Comparison of ENCODE assay signal across 11 mouse cellular contexts in the genomic region with DNA sequence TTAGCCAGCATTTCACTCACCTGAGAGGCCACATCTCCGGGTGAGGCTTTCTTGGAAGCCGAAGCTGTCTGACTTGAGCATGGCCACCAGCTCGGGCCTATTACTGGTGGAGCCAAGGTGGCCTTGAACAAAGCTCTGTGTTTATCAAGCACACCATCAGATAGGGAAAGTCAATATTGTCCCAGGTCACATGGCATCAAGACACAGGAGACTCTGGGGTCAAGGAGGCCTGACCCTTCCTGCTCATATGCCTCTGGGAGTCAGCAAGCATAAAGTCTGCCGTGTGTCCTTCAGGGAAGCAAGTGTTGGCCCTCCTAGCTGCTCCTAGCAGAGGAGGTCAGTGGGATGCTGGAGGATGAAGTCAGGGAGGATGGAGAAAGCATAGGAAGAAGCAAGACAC. TPM values are rescaled to one million over a fixed set of nuclear protein-coding genes. Genes with fewer than 3 reads are reported as not detected.
DNase-seq lines count a peak whose midpoint lies in the region; ATAC-seq lines count a peak whose summit lies in the region.
"Had no signal": no experiment of that assay in that cellular context is flagged by ENCODE, and none has a peak within 500 bp of the region (broad histone marks: within the 10 kb centered on the region; RNA-seq: fewer than 3 reads in every experiment).

1810010D01Rik (minus strand) TSS at position 114 of the 400 bp plus-strand sequence.

- H3K9me3 ChIP-seq in kidney, embryonic 14.5 days (ENCODE audit: control insufficient read depth, low read length), result no peaks in the 10 kb centered on the region
- no peaks in the 10 kb centered on the region for H3K9me3 ChIP-seq in embryonic facial prominence, embryonic 14.5 days (ENCODE audit: control insufficient read depth, low read length)
- H3K9me3 ChIP-seq in hindbrain, embryonic 12.5 days (replicated peaks), result no peaks in the 10 kb centered on the region
- no peaks in the 10 kb centered on the region for H3K9me3 ChIP-seq in midbrain, embryonic 14.5 days (ENCODE audit: control insufficient read depth, low read length)

- no peak for DNase-seq in kidney, adult 11 months
- DNase-seq in embryonic facial prominence, embryonic 14.5 days (ENCODE audit: low spot score), result no peak
- no peak for DNase-seq in midbrain, embryonic 14.5 days
- DNase-seq in adrenal gland, postnatal 14 days, result no peak
- DNase-seq in spleen, postnatal 36 days (ENCODE audit: low spot score in 2 of 2), result no peak
- no peak for DNase-seq in frontal cortex, postnatal 14 days (ENCODE audit: low spot score in 2 of 2)
- DNase-seq: cerebellum, adult 9-11 months; kidney, postnatal 10 days had no signal

- peaks cover 29% of the 10 kb centered on the region for H3K4me1 ChIP-seq in kidney, embryonic 14.5 days (ENCODE audit: control insufficient read depth, insufficient read depth, low read length)
- H3K4me1 ChIP-seq in embryonic facial prominence, embryonic 14.5 days (ENCODE audit: control insufficient read depth, insufficient read depth, low read length), result peaks cover 31% of the 10 kb centered on the region
- peaks cover 42% of the 10 kb centered on the region for H3K4me1 ChIP-seq in hindbrain, embryonic 12.5 days
- H3K4me1 ChIP-seq in midbrain, embryonic 14.5 days (ENCODE audit: control insufficient read depth, insufficient read depth, low read length), result peaks cover 37% of the 10 kb centered on the region; the same call in 1 of the 2 replicates

- no peak for ATAC-seq in kidney, embryonic 14.5 days (ENCODE audit: low FRiP score, low TSS enrichment)
- ATAC-seq in embryonic facial prominence, embryonic 14.5 days (ENCODE audit: low read depth), result no peak
- ATAC-seq in hindbrain, embryonic 12.5 days (ENCODE audit: low FRiP score), result no peak
- no peak for ATAC-seq in midbrain, embryonic 14.5 days (ENCODE audit: low FRiP score, low TSS enrichment)

- peak within 1 kb of the TSS; percentile 95 for H3K27ac ChIP-seq in kidney, embryonic 14.5 days (ENCODE audit: low read depth, low read length)
- peak within 1 kb of the TSS; percentile 88 for H3K27ac ChIP-seq in embryonic facial prominence, embryonic 14.5 days (replicated peaks; ENCODE audit: low read depth, low read length)
- peak within 1 kb of the TSS; percentile 97 for H3K27ac ChIP-seq in hindbrain, embryonic 12.5 days
- H3K27ac ChIP-seq in midbrain, embryonic 14.5 days (replicated peaks; ENCODE audit: low read depth, low read length), result peak within 1 kb of the TSS; percentile 91
- H3K27ac ChIP-seq: liver, embryonic 14.5 days had no signal

- H3K4me3 ChIP-seq in kidney, embryonic 14.5 days (ENCODE audit: low read length), result no peak within 1 kb of the TSS
- H3K4me3 ChIP-seq in embryonic facial prominence, embryonic 14.5 days (ENCODE audit: low read depth, low read length), result no peak within 1 kb of the TSS
- H3K4me3 ChIP-seq in hindbrain, embryonic 12.5 days, result no peak within 1 kb of the TSS
- no peak within 1 kb of the TSS for H3K4me3 ChIP-seq in midbrain, embryonic 14.5 days (replicated peaks; ENCODE audit: low read depth, low read length)

- no peaks in the 10 kb centered on the region for H3K36me3 ChIP-seq in kidney, embryonic 14.5 days (ENCODE audit: control insufficient read depth, insufficient read depth, low read length)
- no peaks in the 10 kb centered on the region for H3K36me3 ChIP-seq in embryonic facial prominence, embryonic 14.5 days (ENCODE audit: control insufficient read depth, insufficient read depth, low read length)
- H3K36me3 ChIP-seq in hindbrain, embryonic 12.5 days, result no peaks in the 10 kb centered on the region
- H3K36me3 ChIP-seq in midbrain, embryonic 14.5 days (ENCODE audit: control insufficient read depth, insufficient read depth, low read length), result no peaks in the 10 kb centered on the region

- H3K9ac ChIP-seq in kidney, embryonic 14.5 days (ENCODE audit: low read depth, low read length), result peak within 1 kb of the TSS; percentile 68; the same call in 1 of the 2 replicates
- no peak within 1 kb of the TSS for H3K9ac ChIP-seq in embryonic facial prominence, embryonic 14.5 days (ENCODE audit: low read depth, low read length)
- no peak within 1 kb of the TSS for H3K9ac ChIP-seq in hindbrain, embryonic 12.5 days
- H3K9ac ChIP-seq in midbrain, embryonic 14.5 days (replicated peaks; ENCODE audit: low read length), result 0 out of 2 replicates have a peak within 1 kb of the TSS, but pooled peaks have one; percentile 53
- H3K9ac ChIP-seq: liver, embryonic 14.5 days had no signal

- H3K27me3 ChIP-seq in kidney, embryonic 14.5 days (ENCODE audit: control insufficient read depth, insufficient read depth, low read length), result no peaks in the 10 kb centered on the region
- no peaks in the 10 kb centered on the region for H3K27me3 ChIP-seq in embryonic facial prominence, embryonic 14.5 days (replicated peaks; ENCODE audit: control insufficient read depth, insufficient read depth, low read length)
- 0 out of 2 replicates have a peak, but pooled peaks cover 6% of the 10 kb centered on the region for H3K27me3 ChIP-seq in hindbrain, embryonic 12.5 days
- no peaks in the 10 kb centered on the region for H3K27me3 ChIP-seq in midbrain, embryonic 14.5 days (ENCODE audit: control insufficient read depth, insufficient read depth, low read length)

- 73% methylated on average over 4 of the region's 4 CpGs for WGBS in kidney, embryonic 14.5 days
- WGBS in embryonic facial prominence, embryonic 14.5 days, result 80% methylated on average over 4 of the region's 4 CpGs
- WGBS in hindbrain, embryonic 12.5 days, result 82% methylated on average over 4 of the region's 4 CpGs
- 91% methylated on average over 4 of the region's 4 CpGs for WGBS in midbrain, embryonic 14.5 days

- no peak within 1 kb of the TSS for H3K4me2 ChIP-seq in kidney, embryonic 14.5 days (replicated peaks; ENCODE audit: low read depth, low read length)
- no peak within 1 kb of the TSS for H3K4me2 ChIP-seq in embryonic facial prominence, embryonic 14.5 days (ENCODE audit: low read depth, low read length)
- no peak within 1 kb of the TSS for H3K4me2 ChIP-seq in hindbrain, embryonic 12.5 days (replicated peaks)
- no peak within 1 kb of the TSS for H3K4me2 ChIP-seq in midbrain, embryonic 14.5 days (ENCODE audit: low read length)

RNA-seq across cellular contexts. Expression of gene 1810010D01Rik, which starts in this region (rescaled TPM):
- 0.46 TPM in 1 of 2 replicates, not detected in the other for polyA plus RNA-seq in kidney, embryonic 14.5 days (2014; fragmentation: Nextera tagmentation; extraction: Ambion mirVana)
- polyA plus RNA-seq in embryonic facial prominence, embryonic 14.5 days (2014; fragmentation: Nextera tagmentation; extraction: Ambion mirVana), result not detected in 2 replicates
- polyA plus RNA-seq in hindbrain, embryonic 12.5 days (2016; fragmentation: Nextera tagmentation; extraction: Ambion mirVana), result 0.35 TPM in 1 of 2 replicates, not detected in the other
- 0.33 TPM in 1 of 2 replicates, not detected in the other for polyA plus RNA-seq in midbrain, embryonic 14.5 days (2014; fragmentation: Nextera tagmentation; extraction: Ambion mirVana)
- total RNA-seq in adrenal gland, postnatal 14 days (2021), result not detected in 2 replicates

Comparison
In these comparisons a context has a peak if more than half of its experiments do, and no peak if none do; other contexts are left out.
1. H3K9ac ChIP-seq: peak in kidney, embryonic 14.5 days (single experiment) and midbrain, embryonic 14.5 days (single experiment); none in embryonic facial prominence, embryonic 14.5 days (single experiment) and hindbrain, embryonic 12.5 days (single experiment).
2. Peak in every context shown above with its lines, with median percentiles within 50 percentile points of each other: H3K27ac ChIP-seq.